Mouse (Mus musculus): ENCODE data around the gene Tnni3k. TPM values are rescaled to one million over a fixed set of nuclear protein-coding genes. Genes with fewer than 3 reads are reported as not detected.
"Not testable (repeated sequence)": the region's sequence is repeated elsewhere in the genome, so short reads cannot be mapped to it uniquely, and the experiment has no call there.

Gene Tnni3k
- polyA plus RNA-seq, 1 experiment = 1.3 TPM

DNA sequence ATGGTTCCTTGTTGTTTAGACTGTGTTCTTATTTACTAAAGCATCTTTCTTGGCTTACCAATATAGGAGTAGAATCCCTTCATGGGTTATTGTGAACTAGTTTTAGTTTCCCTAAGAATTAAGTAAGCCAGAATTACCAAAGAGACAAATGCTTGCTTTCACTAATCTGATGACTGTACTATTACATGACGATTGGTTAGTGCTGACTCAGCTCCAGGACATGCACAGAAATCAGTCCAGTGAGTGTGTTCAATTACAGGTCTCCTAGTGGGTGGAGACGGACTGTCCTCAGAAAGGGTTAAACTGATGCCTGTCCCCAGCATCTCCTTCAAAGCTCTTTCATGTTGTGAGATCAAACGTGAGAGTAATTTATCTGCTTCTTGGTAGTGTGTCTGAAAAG lies 195.5 kb downstream of the Tnni3k start:
- Histone ChIP-seq H3K4me1 (ENCODE audit: control insufficient read depth, insufficient read depth, low read length) (no peaks in the 10 kb centered on the region), H3K4me3 (replicated peaks; ENCODE audit: extremely low read depth, low read depth, low read length) (no peak overlapping the region)
- no peak for DNase-seq
- no peak for TF ChIP-seq POLR2A (IDR thresholded peaks at IDR 0.05; ENCODE audit: borderline replicate concordance, extremely low read depth, low read depth, low read length)
- 46% methylated on average over 3 of the region's 3 CpGs for WGBS

DNA sequence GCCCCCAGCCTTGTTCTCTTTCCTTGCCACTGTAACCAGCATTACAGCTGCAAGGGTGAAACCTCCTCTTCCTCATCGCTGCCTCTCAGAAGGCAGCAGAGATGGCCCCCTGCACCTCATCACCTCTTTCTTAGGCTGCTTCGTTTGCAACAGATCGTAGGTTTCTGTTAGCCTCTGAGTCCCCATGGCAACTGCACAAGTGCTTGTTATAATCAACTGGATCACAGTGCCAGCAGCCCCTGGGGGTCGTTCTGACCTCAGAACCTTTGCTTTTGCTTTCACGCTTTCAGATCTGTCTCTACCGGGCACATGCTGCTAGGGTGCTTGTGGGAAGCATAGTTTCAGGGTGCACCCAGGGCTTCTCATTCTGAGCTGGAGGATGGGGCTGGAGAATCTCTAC lies 201.9 kb downstream of the Tnni3k start:
- Histone ChIP-seq H3K4me1 (ENCODE audit: control insufficient read depth, insufficient read depth, low read length) (no peaks in the 10 kb centered on the region), H3K4me3 (replicated peaks; ENCODE audit: extremely low read depth, low read depth, low read length) (no peak overlapping the region)
- 32% methylated on average over 6 of the region's 6 CpGs for WGBS
- TF ChIP-seq POLR2A (IDR thresholded peaks at IDR 0.05; ENCODE audit: borderline replicate concordance, extremely low read depth, low read depth, low read length) (no peak), CTCF (IDR thresholded peaks at IDR 0.05; ENCODE audit: insufficient read depth, low read length) (no peak)
- DNase-seq = no peak

DNA sequence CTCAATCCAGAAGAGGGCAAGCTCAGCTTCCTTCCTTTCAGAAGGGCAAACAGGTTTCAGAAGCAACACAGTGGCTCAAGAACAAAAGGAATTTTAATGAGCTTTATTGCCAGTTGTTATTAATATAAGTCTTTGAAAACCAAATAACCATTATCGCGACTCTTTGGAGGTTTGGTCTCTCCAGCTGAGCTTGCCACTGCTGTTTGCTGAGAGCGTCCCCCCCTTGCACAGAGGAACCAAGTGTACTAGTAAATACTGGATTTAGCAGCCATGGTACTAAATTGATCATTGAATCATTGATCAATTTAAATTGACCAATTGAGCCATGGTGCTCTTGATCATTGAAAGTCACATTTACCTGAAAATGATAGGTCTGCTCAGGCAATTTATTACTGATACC lies 202.9 kb downstream of the Tnni3k start:
- Histone ChIP-seq H3K4me3 (replicated peaks; ENCODE audit: extremely low read depth, low read depth, low read length) (no peak overlapping the region), H3K4me1 (ENCODE audit: control insufficient read depth, insufficient read depth, low read length) (no peaks in the 10 kb centered on the region)
- DNase-seq = no peak
- TF ChIP-seq CTCF (IDR thresholded peaks at IDR 0.05; ENCODE audit: insufficient read depth, low read length) (no peak), POLR2A (IDR thresholded peaks at IDR 0.05; ENCODE audit: borderline replicate concordance, extremely low read depth, low read depth, low read length) (no peak)
- 70% methylated on average over 3 of the region's 3 CpGs for WGBS

DNA sequence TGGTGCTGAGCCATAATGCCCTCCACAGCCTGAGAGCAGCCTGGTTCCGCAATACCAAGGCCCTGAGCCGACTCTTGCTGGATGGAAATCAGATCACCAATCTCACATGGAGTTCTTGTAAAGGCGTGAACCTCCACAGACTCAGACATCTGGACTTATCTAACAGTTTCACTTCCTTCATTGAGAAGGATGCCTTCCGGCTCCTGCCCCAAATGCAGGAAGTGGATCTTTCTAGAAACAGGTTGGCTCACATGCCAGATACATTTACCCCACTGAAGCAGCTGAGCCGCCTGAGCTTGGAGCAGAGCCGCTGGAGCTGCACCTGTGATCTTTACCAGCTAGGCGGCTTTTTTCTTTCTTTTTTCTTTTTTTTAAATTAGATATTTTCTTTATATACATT lies 213.0 kb downstream of the Tnni3k start:
- Histone ChIP-seq H3K4me3 (replicated peaks; ENCODE audit: extremely low read depth, low read depth, low read length) (no peak overlapping the region), H3K4me1 (ENCODE audit: control insufficient read depth, insufficient read depth, low read length) (no peaks in the 10 kb centered on the region)
- TF ChIP-seq CTCF (IDR thresholded peaks at IDR 0.05; ENCODE audit: insufficient read depth, low read length) (no peak), POLR2A (IDR thresholded peaks at IDR 0.05; ENCODE audit: borderline replicate concordance, extremely low read depth, low read depth, low read length) (no peak)
- no peak for DNase-seq
- WGBS = 80% methylated on average over 7 of the region's 7 CpGs

DNA sequence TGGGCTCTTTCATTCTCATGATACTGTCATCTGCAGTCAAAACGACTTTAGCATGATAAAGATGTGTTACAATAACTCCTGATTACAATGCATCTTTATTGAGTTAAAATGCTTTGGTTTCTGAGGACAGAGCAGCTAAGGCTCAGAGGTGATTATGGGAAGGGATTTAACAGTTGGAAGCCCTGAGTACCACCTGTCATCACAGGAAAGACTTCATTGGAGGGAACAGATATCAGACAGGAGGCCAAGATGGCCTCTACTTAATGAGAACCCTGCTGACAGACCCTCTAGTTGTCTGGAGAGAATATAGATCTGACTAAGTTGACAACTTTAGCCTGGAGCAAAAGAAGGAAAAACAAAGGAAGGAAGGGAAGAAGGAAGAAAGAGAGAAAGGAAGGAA lies 214.1 kb downstream of the Tnni3k start:
- WGBS = 40% methylated on average over 1 of the region's 1 CpGs
- H3K4me3 ChIP-seq (replicated peaks; ENCODE audit: extremely low read depth, low read depth, low read length) = no peak overlapping the region
- DNase-seq = no peak
- no peaks in the 10 kb centered on the region for H3K4me1 ChIP-seq (ENCODE audit: control insufficient read depth, insufficient read depth, low read length)
- TF ChIP-seq POLR2A (IDR thresholded peaks at IDR 0.05; ENCODE audit: borderline replicate concordance, extremely low read depth, low read depth, low read length) = no peak
- no peak for TF ChIP-seq CTCF (IDR thresholded peaks at IDR 0.05; ENCODE audit: insufficient read depth, low read length)

DNA sequence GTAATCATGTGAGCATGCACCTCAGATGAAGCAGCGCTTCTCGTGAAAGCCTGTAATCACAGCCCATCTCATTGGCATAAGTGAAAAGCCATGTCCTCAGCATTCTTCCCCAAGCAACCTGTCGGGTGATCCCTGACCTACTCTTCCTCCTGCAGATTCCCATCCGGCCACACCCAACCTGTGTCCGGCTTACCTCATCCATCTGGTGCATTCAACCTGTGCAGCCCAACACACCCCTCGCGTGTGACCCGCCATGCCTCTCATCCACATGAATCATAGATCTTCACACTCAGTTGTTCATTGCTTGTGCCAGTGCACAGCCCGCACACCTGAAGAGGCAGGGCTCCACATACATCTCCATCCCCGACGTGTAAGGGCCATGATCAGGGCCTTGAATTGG lies 217.3 kb downstream of the Tnni3k start:
- DNase-seq = no peak
- 87% methylated on average over 11 of the region's 11 CpGs for WGBS
- TF ChIP-seq POLR2A (IDR thresholded peaks at IDR 0.05; ENCODE audit: borderline replicate concordance, extremely low read depth, low read depth, low read length) = no peak
- no peak for TF ChIP-seq CTCF (IDR thresholded peaks at IDR 0.05; ENCODE audit: insufficient read depth, low read length)

DNA sequence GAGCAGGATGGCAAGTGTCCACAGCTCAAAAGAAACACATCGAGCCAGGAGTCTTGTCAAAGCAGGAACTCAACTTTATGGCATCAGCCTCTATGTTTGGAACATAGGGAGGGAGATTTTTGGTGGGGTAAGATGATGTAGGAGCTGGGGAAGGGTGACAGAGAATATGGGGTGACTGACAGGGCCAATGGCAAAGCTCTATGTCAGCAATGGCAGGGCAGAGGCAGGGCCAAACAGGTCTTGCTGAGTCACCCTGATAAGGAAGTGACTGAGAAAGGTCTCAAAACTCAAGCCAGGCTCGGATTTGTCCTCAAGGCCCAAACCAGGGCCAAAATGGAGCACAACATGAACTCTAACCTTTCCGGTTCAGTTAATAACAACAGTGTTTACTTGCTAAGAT lies 219.1 kb downstream of the Tnni3k start:
- no peak for TF ChIP-seq POLR2A (IDR thresholded peaks at IDR 0.05; ENCODE audit: borderline replicate concordance, extremely low read depth, low read depth, low read length)
- no peak for TF ChIP-seq CTCF (IDR thresholded peaks at IDR 0.05; ENCODE audit: insufficient read depth, low read length)
- no peak for DNase-seq
- WGBS = 66% methylated on average over 3 of the region's 3 CpGs
- no peak overlapping the region for H3K4me3 ChIP-seq (replicated peaks; ENCODE audit: extremely low read depth, low read depth, low read length)
- H3K4me1 ChIP-seq (ENCODE audit: control insufficient read depth, insufficient read depth, low read length) = no peaks in the 10 kb centered on the region

More for the DNA sequence above, 217.3 kb downstream of the Tnni3k start:
- no peak overlapping the region for H3K4me3 ChIP-seq (replicated peaks; ENCODE audit: extremely low read depth, low read depth, low read length)
- no peaks in the 10 kb centered on the region for H3K4me1 ChIP-seq (ENCODE audit: control insufficient read depth, insufficient read depth, low read length)

DNA sequence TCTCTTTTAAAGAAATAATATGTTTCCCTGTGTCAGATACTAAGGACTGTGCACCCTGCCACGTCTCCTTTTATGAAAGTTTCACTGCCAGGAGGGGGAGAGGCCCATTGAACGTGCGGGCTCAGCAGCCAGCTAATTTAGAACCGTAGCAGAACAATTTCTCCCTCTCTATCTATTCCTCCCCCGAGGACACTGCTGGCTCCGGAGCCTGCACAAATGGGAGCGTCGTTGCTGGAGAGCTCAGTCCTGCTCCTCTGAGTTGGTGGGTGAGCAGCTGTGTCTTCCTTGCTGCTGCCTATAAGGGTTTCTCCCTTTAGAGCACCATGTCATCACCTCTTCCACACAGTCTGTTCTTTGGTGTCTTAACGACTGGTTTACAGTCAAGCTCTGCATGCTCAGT lies 220.8 kb downstream of the Tnni3k start:
- no peak overlapping the region for H3K4me3 ChIP-seq (replicated peaks; ENCODE audit: extremely low read depth, low read depth, low read length)
- 79% methylated on average over 9 of the region's 9 CpGs for WGBS
- no peak for DNase-seq
- H3K4me1 ChIP-seq (ENCODE audit: control insufficient read depth, insufficient read depth, low read length) = no peaks in the 10 kb centered on the region
- no peak for TF ChIP-seq POLR2A (IDR thresholded peaks at IDR 0.05; ENCODE audit: borderline replicate concordance, extremely low read depth, low read depth, low read length)
- TF ChIP-seq CTCF (IDR thresholded peaks at IDR 0.05; ENCODE audit: insufficient read depth, low read length) = no peak

DNA sequence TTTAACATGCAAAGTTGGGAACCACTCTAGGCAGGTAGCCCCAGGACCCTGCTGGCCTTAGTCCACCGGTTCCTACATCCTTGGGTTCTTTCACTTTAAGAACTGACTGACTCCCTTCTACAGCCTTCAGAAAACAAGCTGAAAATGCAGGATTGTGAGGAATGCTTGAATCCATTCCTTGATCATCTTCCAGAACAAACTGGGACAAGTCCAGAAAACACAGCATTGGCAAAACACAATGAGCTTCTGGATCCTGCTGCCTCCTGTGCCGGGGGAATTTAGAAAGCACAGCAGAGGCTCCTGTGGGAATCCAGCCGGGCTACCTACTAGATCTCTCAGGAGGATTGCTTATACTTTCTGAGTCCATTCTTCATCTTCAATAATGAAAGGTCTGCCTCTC lies 229.5 kb downstream of the Tnni3k start:
- TF ChIP-seq POLR2A (IDR thresholded peaks at IDR 0.05; ENCODE audit: borderline replicate concordance, extremely low read depth, low read depth, low read length) (no peak), CTCF (IDR thresholded peaks at IDR 0.05; ENCODE audit: insufficient read depth, low read length) (no peak)
- no peak overlapping the region for H3K4me3 ChIP-seq (replicated peaks; ENCODE audit: extremely low read depth, low read depth, low read length)
- no peak for DNase-seq
- no peaks in the 10 kb centered on the region for H3K4me1 ChIP-seq (ENCODE audit: control insufficient read depth, insufficient read depth, low read length)
- WGBS = 64% methylated on average over 3 of the region's 3 CpGs

DNA sequence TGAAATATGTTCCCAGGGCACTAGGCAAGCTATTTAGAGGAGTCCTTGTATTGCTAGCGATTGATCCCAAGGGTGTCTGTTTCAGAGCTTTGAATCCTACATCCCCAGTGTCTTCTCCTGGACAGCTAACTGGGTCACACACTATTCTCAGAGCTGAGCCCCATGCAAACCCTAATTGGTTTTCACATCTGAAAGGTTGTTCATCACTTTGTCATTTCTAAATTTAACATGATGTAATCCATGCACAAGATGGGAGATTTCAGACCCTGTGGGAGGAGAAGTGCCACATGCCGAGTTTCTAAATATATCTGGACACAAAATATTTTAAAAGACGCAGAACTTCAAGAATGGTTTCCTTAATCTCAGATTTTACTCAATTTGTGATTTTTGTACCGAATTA lies 230.5 kb downstream of the Tnni3k start:
- TF ChIP-seq POLR2A (IDR thresholded peaks at IDR 0.05; ENCODE audit: borderline replicate concordance, extremely low read depth, low read depth, low read length) (no peak), CTCF (IDR thresholded peaks at IDR 0.05; ENCODE audit: insufficient read depth, low read length) (no peak)
- 69% methylated on average over 4 of the region's 4 CpGs for WGBS
- Histone ChIP-seq H3K4me1 (ENCODE audit: control insufficient read depth, insufficient read depth, low read length) (no peaks in the 10 kb centered on the region), H3K4me3 (replicated peaks; ENCODE audit: extremely low read depth, low read depth, low read length) (no peak overlapping the region)
- DNase-seq = no peak

DNA sequence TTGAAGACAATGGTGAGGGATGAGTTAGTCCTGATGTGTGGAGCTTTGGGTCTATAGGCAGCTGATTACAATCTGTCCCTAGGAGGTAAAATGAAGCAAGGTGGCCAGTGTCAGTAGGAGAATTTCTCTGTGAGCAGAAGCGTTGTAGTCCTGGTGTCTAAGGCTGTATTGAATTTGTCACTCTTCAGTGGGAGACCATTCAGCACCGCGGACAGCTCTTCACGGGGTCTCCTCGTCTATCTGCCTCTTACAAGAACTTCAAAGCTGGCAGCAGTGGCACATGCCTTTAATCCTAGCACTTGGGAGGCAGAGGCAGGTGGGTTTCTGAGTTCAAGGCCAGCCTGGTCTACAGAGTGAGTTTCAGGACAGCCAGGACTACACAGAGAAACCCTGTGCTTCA lies 235.5 kb downstream of the Tnni3k start:
- not testable (repeated sequence) for H3K4me1 ChIP-seq (ENCODE audit: control insufficient read depth, insufficient read depth, low read length); H3K4me3 ChIP-seq (replicated peaks; ENCODE audit: extremely low read depth, low read depth, low read length); DNase-seq
- 12% methylated on average over 5 of the region's 5 CpGs for WGBS

All from lung, adult 2 months (tissue).